Mouse (Mus musculus) limb, embryonic 11.5 days (tissue): ENCODE data around the gene Camk2b. TPM values are rescaled to one million over a fixed set of nuclear protein-coding genes. Genes with fewer than 3 reads are reported as not detected.
"Not testable (repeated sequence)": the region's sequence is repeated elsewhere in the genome, so short reads cannot be mapped to it uniquely, and the experiment has no call there.

Experiments used
- ATAC-seq: fragments of 200-750 bp; cut with Nextera tagmentation; 2 replicates; pipeline ENCODE4 v1.8.0; 2017; ENCODE audit warnings: low read depth; ENCODE audit not compliant: insufficient number of reproducible peaks, low FRiP score, low TSS enrichment
- DNase-seq: peaks from one replicate; pipeline ENCODE4 v3.0.0-alpha.2; 2015; ENCODE audit warnings: low spot score
- H3K27ac ChIP-seq: fragments of 300-500 bp; sonication (generic); replicated peaks from 2 replicates; pipeline ENCODE4 v1.5.1; 2014; ENCODE audit warnings: low read depth, mild to moderate bottlenecking, low read length
- H3K27me3 ChIP-seq: fragments of 300-500 bp; sonication (generic); 2 replicates; pipeline ENCODE4 v1.6.1; 2014; ENCODE audit warnings: mild to moderate bottlenecking, low read length, mixed read lengths; ENCODE audit not compliant: control insufficient read depth, insufficient read depth
- H3K36me3 ChIP-seq: fragments of 300-500 bp; sonication (generic); 2 replicates; pipeline ENCODE4 v1.6.1; 2014; ENCODE audit warnings: mild to moderate bottlenecking, low read length, moderate library complexity, mixed read lengths; ENCODE audit not compliant: control insufficient read depth, insufficient read depth
- H3K4me1 ChIP-seq: fragments of 300-500 bp; sonication (generic); 2 replicates; pipeline ENCODE4 v1.6.1; 2014; ENCODE audit warnings: low read length, mixed read lengths; ENCODE audit not compliant: control insufficient read depth, insufficient read depth
- H3K4me2 ChIP-seq: fragments of 300-500 bp; sonication (generic); 2 replicates; pipeline ENCODE4 v1.6.1; 2014; ENCODE audit warnings: low read depth, mild to moderate bottlenecking, moderate library complexity; ENCODE audit not compliant: severe bottlenecking
- H3K4me3 ChIP-seq: fragments of 300-500 bp; sonication (generic); 2 replicates; pipeline ENCODE4 v1.5.1; 2014; ENCODE audit warnings: low read depth, low read length
- H3K9ac ChIP-seq: fragments of 300-500 bp; sonication (generic); 2 replicates; pipeline ENCODE4 v1.6.1; 2014; ENCODE audit warnings: mild to moderate bottlenecking, low read length
- H3K9me3 ChIP-seq: fragments of 300-500 bp; sonication (generic); 2 replicates; pipeline ENCODE4 v1.6.1; 2016; ENCODE audit warnings: low read length; ENCODE audit not compliant: control insufficient read depth
- WGBS: fragments of 180-500 bp; shearing (Covaris S2); extraction: QIAGEN DNeasy Blood & Tissue Kit; methylation state at CpG from one replicate; pipeline ENCODE4 v1.1.7; 2014; 5-methylcytosine and 5-hydroxymethylcytosine counted together
- polyA plus RNA-seq: library from polyadenylated mRNA; unstranded; fragments of >200 nt; fragmentation: Nextera tagmentation; extraction: Ambion mirVana; gene quantifications from 2 replicates; pipeline ENCODE4 v1.2.1, GENCODE M21; 2014

The Camk2b gene
- polyA plus RNA-seq, 1 experiment from 2014 or later: 0.55 TPM

DNA sequence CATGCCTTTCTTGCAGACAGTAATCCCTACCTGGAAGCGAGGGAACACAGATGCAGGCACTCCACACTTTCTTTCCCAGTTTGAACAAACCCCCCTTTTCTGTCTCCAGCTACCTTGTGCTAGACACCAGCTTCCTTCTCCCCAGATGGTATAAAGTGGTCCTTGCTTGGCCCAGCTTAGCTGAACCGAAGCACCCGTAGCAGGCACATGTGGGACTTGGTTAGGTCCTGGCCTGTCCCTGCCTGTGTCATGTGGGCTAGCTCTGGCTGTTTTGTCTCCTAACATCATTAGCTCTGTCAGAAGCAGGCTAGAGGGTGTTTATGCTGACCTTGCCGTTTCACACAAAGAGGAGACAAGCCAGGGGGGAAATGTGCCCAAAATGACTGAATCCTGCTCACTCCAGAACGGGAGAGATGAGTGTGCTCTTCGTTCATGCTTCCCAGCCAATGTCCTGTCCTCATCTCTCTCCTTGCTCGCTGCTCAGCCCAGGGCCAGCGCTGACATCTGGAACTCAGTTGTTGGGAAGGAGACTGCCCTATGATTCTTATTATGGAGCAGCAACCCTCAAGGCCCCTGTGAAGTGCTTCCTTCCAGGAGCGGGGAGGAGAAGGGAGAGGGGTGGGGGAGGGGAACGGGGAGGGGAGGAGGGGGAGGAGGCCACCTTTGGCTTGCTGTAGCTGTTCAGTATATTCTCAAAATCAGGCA lies 117.5 kb downstream of the Camk2b start:
- peak overlapping the region; percentile 25; the same call in 1 of the 2 replicates for H3K27ac ChIP-seq
- H3K9me3 ChIP-seq: no peaks in the 10 kb centered on the region
- peak; percentile 49 for DNase-seq
- H3K4me3 ChIP-seq: no peak overlapping the region
- H3K9ac ChIP-seq: no peak overlapping the region
- H3K36me3 ChIP-seq: no peaks in the 10 kb centered on the region
- no peaks in the 10 kb centered on the region for H3K27me3 ChIP-seq
- WGBS: 43% methylated on average over 10 of the region's 10 CpGs
- ATAC-seq: peak; percentile 39; the same call in 1 of the 2 replicates
- no peak overlapping the region for H3K4me2 ChIP-seq
- peaks cover 13% of the 10 kb centered on the region for H3K4me1 ChIP-seq

DNA sequence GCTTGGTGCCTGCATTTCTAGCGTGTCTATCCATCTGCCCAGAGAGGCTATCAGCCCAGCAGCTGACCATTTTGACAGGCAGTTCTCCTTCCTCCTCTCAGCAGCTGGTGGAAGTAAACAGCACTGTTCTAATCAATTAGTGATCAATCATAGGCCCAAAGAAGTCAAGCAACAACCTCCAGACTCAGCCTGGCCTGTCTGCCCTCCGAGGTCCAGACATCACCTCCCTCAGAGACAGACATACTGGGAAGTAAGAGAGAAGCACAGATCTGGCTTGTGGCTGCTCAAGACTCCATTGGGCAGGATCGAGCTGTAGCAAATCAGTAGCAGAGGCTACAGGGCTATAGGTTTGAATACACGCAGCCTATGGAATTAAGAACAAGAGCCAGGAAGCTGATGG lies 118.4 kb downstream of the Camk2b start:
- H3K4me1 ChIP-seq: peaks cover 13% of the 10 kb centered on the region
- DNase-seq (no peak), ATAC-seq (no peak)
- no peak overlapping the region for H3K4me3 ChIP-seq
- no peak overlapping the region for H3K27ac ChIP-seq
- no peaks in the 10 kb centered on the region for H3K36me3 ChIP-seq
- H3K9ac ChIP-seq: no peak overlapping the region
- no peak overlapping the region for H3K4me2 ChIP-seq
- H3K9me3 ChIP-seq: no peaks in the 10 kb centered on the region
- 44% methylated on average over 4 of the region's 4 CpGs for WGBS
- no peaks in the 10 kb centered on the region for H3K27me3 ChIP-seq

DNA sequence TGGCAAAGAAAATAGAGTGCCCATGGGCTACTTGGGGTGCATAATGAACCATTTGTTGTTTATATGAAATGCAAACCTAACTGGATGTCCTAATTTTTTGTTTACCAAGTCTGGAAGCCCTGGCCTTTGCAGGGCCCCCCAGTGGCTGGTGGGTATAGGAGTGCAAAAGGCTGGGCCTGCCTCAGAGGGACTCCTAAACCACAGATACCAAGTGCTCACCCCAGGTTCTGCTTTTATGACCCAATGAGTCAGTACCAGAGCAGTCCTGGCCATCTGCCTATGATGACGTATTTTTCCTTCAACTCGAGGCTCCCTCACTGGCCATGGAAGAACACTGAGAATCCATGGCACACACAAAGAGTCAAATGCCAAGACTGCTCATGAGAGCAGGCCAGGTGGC lies 121.1 kb downstream of the Camk2b start:
- no peaks in the 10 kb centered on the region for H3K9me3 ChIP-seq
- H3K4me2 ChIP-seq: no peak overlapping the region
- H3K36me3 ChIP-seq: no peaks in the 10 kb centered on the region
- WGBS: 84% methylated on average over 2 of the region's 2 CpGs
- DNase-seq (no peak), ATAC-seq (no peak)
- H3K27me3 ChIP-seq: no peaks in the 10 kb centered on the region
- H3K9ac ChIP-seq: no peak overlapping the region
- H3K27ac ChIP-seq: no peak overlapping the region
- peaks cover 13% of the 10 kb centered on the region for H3K4me1 ChIP-seq
- H3K4me3 ChIP-seq: no peak overlapping the region

DNA sequence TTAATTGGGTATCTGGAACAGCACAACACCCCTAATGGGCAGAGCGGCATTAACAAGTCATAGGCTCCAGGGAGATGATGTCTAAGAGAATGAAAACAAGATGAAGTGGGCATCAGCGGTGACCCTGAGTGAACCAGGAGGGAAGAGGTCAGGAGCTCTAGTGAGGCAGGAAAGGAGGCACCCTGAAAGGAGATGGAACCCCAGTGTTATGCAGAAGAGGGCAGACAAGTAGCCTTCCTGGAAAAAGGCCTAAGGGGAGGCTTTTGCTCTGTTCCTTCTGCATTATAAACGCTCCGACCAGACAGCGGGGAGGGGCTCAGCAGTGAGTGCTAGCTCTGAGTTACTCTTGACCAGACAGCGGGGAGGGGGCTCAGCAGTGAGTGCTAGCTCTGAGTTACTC lies 123.2 kb downstream of the Camk2b start:
- Histone ChIP-seq H3K27ac (no peak overlapping the region), H3K9ac (no peak overlapping the region), H3K4me2 (no peak overlapping the region), H3K9me3 (no peaks in the 10 kb centered on the region), H3K4me1 (no peaks in the 10 kb centered on the region), H3K36me3 (no peaks in the 10 kb centered on the region), H3K4me3 (no peak overlapping the region), H3K27me3 (no peaks in the 10 kb centered on the region)
- ATAC-seq: no peak
- WGBS: 59% methylated on average over 6 of the region's 6 CpGs
- no peak for DNase-seq

DNA sequence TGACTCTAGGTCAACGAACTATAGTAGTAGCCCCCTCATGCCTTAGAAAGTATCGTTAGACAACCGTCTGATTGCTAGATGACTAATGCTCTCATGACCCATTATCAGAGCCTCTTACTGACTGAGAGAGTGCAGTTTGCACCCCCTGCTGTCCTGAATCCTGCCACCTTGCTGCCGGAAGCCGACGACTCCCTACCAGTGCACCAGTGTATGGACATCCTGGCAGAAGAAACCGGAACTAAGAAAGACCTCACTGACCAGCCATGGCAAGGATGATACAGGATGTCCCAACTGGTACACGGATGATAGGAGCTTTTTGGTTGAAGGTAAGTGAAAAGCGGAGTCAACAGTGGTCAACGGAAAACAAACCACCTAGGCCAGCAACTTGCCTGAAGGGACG lies 131.6 kb downstream of the Camk2b start:
- DNase-seq, H3K27ac ChIP-seq, H3K36me3 ChIP-seq, H3K27me3 ChIP-seq, H3K4me3 ChIP-seq, H3K4me2 ChIP-seq, H3K9me3 ChIP-seq, H3K9ac ChIP-seq, H3K4me1 ChIP-seq, ATAC-seq: not testable (repeated sequence)
- WGBS: 93% methylated on average over 11 of the region's 11 CpGs

DNA sequence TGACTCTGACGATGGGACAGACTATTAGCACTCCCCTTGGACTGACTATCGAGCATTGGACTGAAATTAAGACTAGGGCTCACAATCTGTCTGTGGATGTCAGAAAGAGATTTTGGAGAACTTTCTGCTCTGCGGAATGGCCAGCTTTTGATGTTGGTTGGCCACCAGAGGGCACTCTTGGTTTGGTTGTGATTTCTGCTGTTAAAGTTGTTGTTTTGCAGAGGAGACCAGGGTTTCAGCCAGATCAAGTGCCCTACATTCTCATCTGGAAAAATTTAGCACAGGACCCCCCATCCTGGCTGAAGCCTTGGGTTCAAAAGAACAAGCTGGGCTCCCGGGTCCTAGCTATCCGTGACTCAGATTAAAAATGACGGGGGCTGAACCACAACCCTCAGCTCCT lies 134.2 kb downstream of the Camk2b start:
- not testable (repeated sequence) for H3K4me3 ChIP-seq, H3K36me3 ChIP-seq, H3K27me3 ChIP-seq, H3K4me1 ChIP-seq, H3K9ac ChIP-seq, H3K27ac ChIP-seq, H3K4me2 ChIP-seq, H3K9me3 ChIP-seq, ATAC-seq
- whole genome bisulfite sequencing: 87% methylated on average over 6 of the region's 6 CpGs
- DNase-seq: peak; percentile 46

DNA sequence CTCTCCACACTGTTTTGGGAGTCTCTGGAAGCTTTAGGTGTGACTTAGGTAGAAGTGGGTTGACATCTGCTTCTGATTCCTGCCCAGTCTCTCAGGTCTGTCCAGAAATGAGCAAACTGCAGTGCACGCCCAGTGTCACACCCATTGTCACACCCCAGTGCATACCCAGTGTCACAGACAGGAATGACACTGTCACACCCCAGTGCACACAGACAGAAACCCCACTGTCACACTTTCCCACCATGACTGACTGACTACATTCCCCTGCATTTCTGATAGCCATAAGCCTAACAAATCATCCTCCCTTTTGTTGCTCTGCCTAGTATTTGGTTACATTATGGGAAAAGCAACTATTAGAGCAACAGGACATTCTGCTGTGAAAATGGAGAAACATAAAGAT lies 135.6 kb downstream of the Camk2b start:
- no peak for DNase-seq
- Histone ChIP-seq H3K9me3 (no peaks in the 10 kb centered on the region), H3K27ac (no peak overlapping the region), H3K4me3 (no peak overlapping the region), H3K27me3 (no peaks in the 10 kb centered on the region), H3K4me2 (no peak overlapping the region), H3K36me3 (no peaks in the 10 kb centered on the region), H3K9ac (no peak overlapping the region), H3K4me1 (no peaks in the 10 kb centered on the region)
- WGBS: 85% methylated on average over 1 of the region's 1 CpGs
- ATAC-seq: no peak

DNA sequence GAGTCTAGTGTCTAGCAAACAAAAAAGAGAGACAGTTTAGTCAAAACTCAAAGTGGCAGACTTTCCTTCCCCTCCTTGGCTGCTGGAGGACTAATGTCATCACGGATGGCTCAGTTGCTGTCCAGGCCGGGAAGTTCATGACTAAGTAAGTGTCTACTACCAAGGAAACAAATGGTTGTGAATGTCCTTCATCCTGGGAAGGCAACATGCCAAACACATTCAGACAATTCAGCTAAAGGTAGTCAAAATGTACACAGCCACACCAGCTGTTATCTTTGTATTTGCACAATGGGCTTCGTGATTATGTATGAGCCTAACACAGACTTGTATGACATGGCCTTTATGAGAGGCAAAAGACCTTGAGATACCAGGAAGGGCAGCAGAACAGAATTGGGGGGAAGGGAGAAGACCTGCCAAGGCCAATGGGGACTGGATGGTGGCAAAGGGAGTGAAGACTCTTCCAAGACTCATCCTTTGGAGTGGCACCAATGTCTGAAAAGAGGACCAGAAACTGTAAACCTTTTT lies 139.4 kb downstream of the Camk2b start:
- Histone ChIP-seq H3K4me3 (no peak overlapping the region), H3K27me3 (no peaks in the 10 kb centered on the region), H3K27ac (no peak overlapping the region), H3K4me2 (no peak overlapping the region), H3K9ac (no peak overlapping the region), H3K36me3 (no peaks in the 10 kb centered on the region), H3K4me1 (no peaks in the 10 kb centered on the region), H3K9me3 (no peaks in the 10 kb centered on the region)
- 88% methylated on average over 3 of the region's 3 CpGs for whole genome bisulfite sequencing
- DNase-seq: no peak
- no peak for ATAC-seq

DNA sequence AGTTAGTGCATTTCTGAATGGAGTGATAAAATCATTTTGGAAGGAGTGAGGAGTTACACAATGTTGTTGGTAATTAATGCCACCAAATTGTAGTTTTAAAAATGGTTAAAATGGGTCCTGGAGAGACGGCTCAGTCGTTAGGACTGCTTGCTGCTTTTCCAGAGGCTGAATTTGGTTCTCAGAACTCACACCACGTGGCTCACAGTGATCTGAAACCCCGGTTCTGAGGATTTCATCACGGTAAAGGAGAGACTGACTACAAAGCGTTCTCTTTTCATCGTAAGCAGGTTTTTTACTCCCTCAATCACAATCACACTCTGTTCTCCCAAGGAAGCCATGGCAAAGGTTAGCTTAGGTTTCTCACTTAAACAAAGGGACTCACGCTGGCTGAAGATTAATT lies 141.5 kb downstream of the Camk2b start:
- DNase-seq: no peak

More for the DNA sequence above, 141.5 kb downstream of the Camk2b start:
- 48% methylated on average over 8 of the region's 8 CpGs for WGBS
- H3K9ac ChIP-seq: no peak overlapping the region
- no peaks in the 10 kb centered on the region for H3K9me3 ChIP-seq
- H3K4me3 ChIP-seq: no peak overlapping the region
- ATAC-seq: no peak
- H3K27me3 ChIP-seq: no peaks in the 10 kb centered on the region
- H3K4me1 ChIP-seq: no peaks in the 10 kb centered on the region
- no peak overlapping the region for H3K4me2 ChIP-seq
- no peak overlapping the region for H3K27ac ChIP-seq
- no peaks in the 10 kb centered on the region for H3K36me3 ChIP-seq
